Mouse (Mus musculus) lung, embryonic 16.5 days (tissue): Measurements from ENCODE around the gene Cfap54. TPM values are rescaled to one million over a fixed set of nuclear protein-coding genes. Genes with fewer than 3 reads are reported as not detected.

Experiments
- ATAC-seq: fragments of 200-750 bp; cut with Nextera tagmentation; 2 replicates; pipeline ENCODE4 v1.8.0; 2017; ENCODE audit warnings: low read depth, mild to moderate bottlenecking, moderate library complexity
- H3K27ac ChIP-seq: fragments of 300-500 bp; sonication (generic); 2 replicates; pipeline ENCODE4 v1.5.1; 2014; ENCODE audit warnings: mild to moderate bottlenecking, control low read depth, low read length
- H3K27me3 ChIP-seq: fragments of 300-500 bp; sonication (generic); 2 replicates; pipeline ENCODE4 v1.6.1; 2014; ENCODE audit warnings: low read depth, low read length, mixed read lengths; ENCODE audit not compliant: control insufficient read depth, insufficient read depth
- H3K36me3 ChIP-seq: fragments of 300-500 bp; sonication (generic); 2 replicates; pipeline ENCODE4 v1.6.1; 2014; ENCODE audit warnings: low read length; ENCODE audit not compliant: control insufficient read depth, insufficient read depth
- H3K4me1 ChIP-seq: fragments of 300-500 bp; sonication (generic); replicated peaks from 2 replicates; pipeline ENCODE4 v1.6.1; 2014; ENCODE audit warnings: low read length, mixed read lengths; ENCODE audit not compliant: control insufficient read depth, insufficient read depth
- H3K4me2 ChIP-seq: fragments of 300-500 bp; sonication (generic); 2 replicates; pipeline ENCODE4 v1.6.1; 2014; ENCODE audit warnings: low read depth, low read length, control low read depth
- H3K4me3 ChIP-seq: fragments of 300-500 bp; sonication (generic); 2 replicates; pipeline ENCODE4 v1.5.1; 2014; ENCODE audit warnings: mild to moderate bottlenecking, low read length, control low read depth
- H3K9ac ChIP-seq: fragments of 300-500 bp; sonication (generic); 2 replicates; pipeline ENCODE4 v1.6.1; 2014; ENCODE audit warnings: low read length, control low read depth
- H3K9me3 ChIP-seq: fragments of 300-500 bp; sonication (generic); 2 replicates; pipeline ENCODE4 v1.6.1; 2016; ENCODE audit warnings: low read length; ENCODE audit not compliant: control insufficient read depth
- WGBS: fragments of 180-500 bp; shearing (Covaris S2); extraction: QIAGEN DNeasy Blood & Tissue Kit; methylation state at CpG from one replicate; pipeline ENCODE4 v1.1.7; 2014; 5-methylcytosine and 5-hydroxymethylcytosine counted together
- polyA plus RNA-seq: library from polyadenylated mRNA; unstranded; fragments of >200 nt; fragmentation: Nextera tagmentation; extraction: Ambion mirVana; gene quantifications from 2 replicates; pipeline ENCODE4 v1.2.1, GENCODE M21; 2015

Cfap54 gene
- polyA plus RNA-seq, 1 experiment from 2014 or later = 2.0 TPM

GRCm38 (mm10) chr10:93087504-93087903 lies 6.1 kb upstream of the Cfap54 start:
- Histone ChIP-seq H3K4me3 (no peak overlapping the region), H3K4me1 (0 out of 2 replicates have a peak, but pooled peaks cover 3% of the 10 kb centered on the region), H3K36me3 (no peaks in the 10 kb centered on the region), H3K4me2 (no peak overlapping the region), H3K27ac (no peak overlapping the region), H3K27me3 (no peaks in the 10 kb centered on the region), H3K9ac (no peak overlapping the region), H3K9me3 (no peaks in the 10 kb centered on the region)
- no peak for ATAC-seq
- 71% methylated on average over 7 of the region's 7 CpGs for WGBS

DNA sequence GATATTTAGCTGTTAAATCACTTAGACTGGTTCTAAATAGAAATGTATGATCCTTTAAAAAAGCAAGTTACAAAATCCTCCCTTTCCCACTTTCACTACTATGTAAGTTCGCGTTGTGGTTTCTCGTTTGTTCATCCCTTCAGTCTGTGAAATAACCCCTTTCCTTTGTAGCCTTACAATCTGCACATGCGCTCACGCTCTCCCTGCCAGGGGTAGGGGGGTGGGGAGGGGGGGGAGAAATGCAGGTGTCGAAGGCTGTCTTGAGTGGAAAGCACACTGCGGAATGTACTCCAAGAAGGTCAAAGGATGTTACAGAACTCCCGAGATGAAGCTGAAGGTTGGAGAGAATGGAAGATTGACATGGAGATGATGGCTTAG lies 2.5 kb upstream of the Cfap54 start:
- no peaks in the 10 kb centered on the region for H3K27me3 ChIP-seq
- H3K36me3 ChIP-seq = no peaks in the 10 kb centered on the region
- H3K9ac ChIP-seq = no peak overlapping the region
- H3K9me3 ChIP-seq = no peaks in the 10 kb centered on the region
- H3K4me3 ChIP-seq = no peak overlapping the region
- no peak overlapping the region for H3K4me2 ChIP-seq
- no peak for ATAC-seq
- H3K4me1 ChIP-seq = peaks cover 7% of the 10 kb centered on the region; the same call in 1 of the 2 replicates
- WGBS = 51% methylated on average over 8 of the region's 8 CpGs
- H3K27ac ChIP-seq = no peak overlapping the region

DNA sequence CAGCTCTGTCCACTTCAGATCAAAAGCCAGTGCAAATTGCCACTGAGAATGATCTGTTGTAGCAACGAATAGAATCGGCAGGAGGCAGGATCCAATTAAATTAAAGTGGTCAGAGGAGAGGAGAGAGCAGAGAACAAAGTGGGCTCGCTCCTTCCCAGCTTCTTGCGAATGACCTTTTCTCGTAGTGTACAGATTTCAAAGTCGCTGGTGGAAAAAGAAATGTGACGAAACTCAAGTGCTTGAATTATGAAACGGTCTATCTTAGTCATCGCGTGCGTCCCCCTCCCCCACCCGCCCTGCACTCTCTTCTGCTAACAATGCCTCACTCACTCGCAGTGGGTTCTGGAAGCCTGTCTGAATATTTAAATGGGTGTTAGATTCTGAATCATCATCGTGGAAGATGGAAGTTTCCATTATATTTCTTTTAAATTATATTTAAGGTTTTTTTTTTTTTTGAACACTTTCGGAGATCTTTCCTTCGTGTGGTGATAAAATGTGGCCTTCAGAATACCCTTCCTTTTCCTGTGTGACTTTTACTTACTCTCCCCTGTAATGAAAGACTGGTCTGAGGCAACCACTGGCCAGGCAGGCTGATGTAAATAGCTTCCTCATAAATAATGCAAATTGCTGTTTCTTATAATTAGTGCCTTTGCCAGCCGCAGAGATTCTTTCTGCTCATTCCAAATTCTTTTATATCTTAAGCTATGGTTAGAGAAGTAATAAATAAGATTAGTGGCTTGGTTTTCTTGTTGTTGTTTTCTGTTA lies 2.0 kb upstream of the Cfap54 start:
- Histone ChIP-seq H3K27me3 (no peaks in the 10 kb centered on the region), H3K27ac (no peak overlapping the region), H3K4me3 (peak overlapping the region; percentile 23), H3K9ac (no peak overlapping the region), H3K9me3 (no peaks in the 10 kb centered on the region), H3K4me1 (peaks cover 7% of the 10 kb centered on the region; the same call in 1 of the 2 replicates), H3K36me3 (no peaks in the 10 kb centered on the region), H3K4me2 (peak overlapping the region; percentile 49)
- no peak for ATAC-seq
- 12% methylated on average over 17 of the region's 17 CpGs for WGBS

- ATAC-seq = no peak
- no peaks in the 10 kb centered on the region for H3K9me3 ChIP-seq
- H3K4me1 ChIP-seq = peaks cover 7% of the 10 kb centered on the region; the same call in 1 of the 2 replicates
- H3K4me3 ChIP-seq = no peak overlapping the region
- H3K36me3 ChIP-seq = no peaks in the 10 kb centered on the region
- H3K4me2 ChIP-seq = no peak overlapping the region
- 79% methylated on average over 3 of the region's 3 CpGs for WGBS
- no peak overlapping the region for H3K27ac ChIP-seq
- H3K9ac ChIP-seq = no peak overlapping the region
- no peaks in the 10 kb centered on the region for H3K27me3 ChIP-seq
Observed at GRCm38 (mm10) chr10:93079486-93079885, 1.9 kb downstream of the Cfap54 start.

DNA sequence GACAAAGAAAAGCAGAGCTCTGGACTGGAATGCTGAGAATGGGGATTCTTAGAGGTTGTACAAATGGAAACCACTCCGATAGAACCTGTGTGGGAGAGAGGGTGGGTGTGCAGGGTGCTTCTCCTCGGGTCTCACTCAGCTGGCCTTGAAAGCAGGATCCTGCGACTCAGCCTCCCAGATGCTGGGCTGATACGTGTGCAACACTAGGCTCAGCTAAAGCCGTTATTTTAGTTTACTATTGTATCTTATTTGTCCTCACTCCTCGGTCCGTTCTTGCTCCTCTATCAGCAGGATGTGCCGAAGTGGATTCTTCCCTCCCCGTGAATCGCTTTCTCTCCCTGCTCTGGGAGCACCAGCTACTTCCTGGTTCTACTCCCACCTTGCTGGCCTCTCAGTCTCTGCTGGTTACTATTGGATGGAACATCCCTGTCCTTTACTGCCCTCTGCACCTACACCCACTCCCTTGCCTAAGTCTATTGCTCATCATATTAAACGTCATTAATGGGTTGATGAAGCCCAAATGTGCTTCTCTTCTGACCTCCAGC lies 3.4 kb downstream of the Cfap54 start:
- 68% methylated on average over 11 of the region's 11 CpGs for WGBS
- H3K4me3 ChIP-seq = no peak overlapping the region

GRCm38 (mm10) chr10:93076376-93076775 lies 5.0 kb downstream of the Cfap54 start:
- no peaks in the 10 kb centered on the region for H3K9me3 ChIP-seq
- H3K27ac ChIP-seq = no peak overlapping the region
- H3K36me3 ChIP-seq = no peaks in the 10 kb centered on the region
- H3K4me3 ChIP-seq = no peak overlapping the region
- H3K4me2 ChIP-seq = no peak overlapping the region
- 80% methylated on average over 9 of the region's 9 CpGs for WGBS
- peaks cover 4% of the 10 kb centered on the region; the same call in 1 of the 2 replicates for H3K4me1 ChIP-seq
- no peaks in the 10 kb centered on the region for H3K27me3 ChIP-seq
- no peak overlapping the region for H3K9ac ChIP-seq
- no peak for ATAC-seq

More for the DNA sequence above, 3.4 kb downstream of the Cfap54 start:
- Histone ChIP-seq H3K27ac (no peak overlapping the region), H3K27me3 (no peaks in the 10 kb centered on the region), H3K9ac (no peak overlapping the region), H3K4me1 (peaks cover 4% of the 10 kb centered on the region; the same call in 1 of the 2 replicates), H3K36me3 (no peaks in the 10 kb centered on the region), H3K9me3 (no peaks in the 10 kb centered on the region), H3K4me2 (no peak overlapping the region)
- no peak for ATAC-seq

GRCm38 (mm10) chr10:93075856-93076255 lies 5.6 kb downstream of the Cfap54 start:
- Histone ChIP-seq H3K4me1 (no peaks in the 10 kb centered on the region), H3K36me3 (no peaks in the 10 kb centered on the region), H3K9me3 (no peaks in the 10 kb centered on the region), H3K27ac (no peak overlapping the region), H3K4me2 (no peak overlapping the region), H3K27me3 (no peaks in the 10 kb centered on the region), H3K9ac (no peak overlapping the region), H3K4me3 (no peak overlapping the region)
- no peak for ATAC-seq
- WGBS = 79% methylated on average over 8 of the region's 8 CpGs

GRCm38 (mm10) chr10:93072769-93073168 lies 8.6 kb downstream of the Cfap54 start:
- no peak for ATAC-seq
- H3K4me3 ChIP-seq = no peak overlapping the region
- H3K9ac ChIP-seq = no peak overlapping the region
- no peaks in the 10 kb centered on the region for H3K4me1 ChIP-seq
- H3K36me3 ChIP-seq = no peaks in the 10 kb centered on the region
- H3K9me3 ChIP-seq = no peaks in the 10 kb centered on the region
- 64% methylated on average over 2 of the region's 2 CpGs for WGBS
- H3K4me2 ChIP-seq = no peak overlapping the region
- H3K27me3 ChIP-seq = no peaks in the 10 kb centered on the region
- no peak overlapping the region for H3K27ac ChIP-seq

DNA sequence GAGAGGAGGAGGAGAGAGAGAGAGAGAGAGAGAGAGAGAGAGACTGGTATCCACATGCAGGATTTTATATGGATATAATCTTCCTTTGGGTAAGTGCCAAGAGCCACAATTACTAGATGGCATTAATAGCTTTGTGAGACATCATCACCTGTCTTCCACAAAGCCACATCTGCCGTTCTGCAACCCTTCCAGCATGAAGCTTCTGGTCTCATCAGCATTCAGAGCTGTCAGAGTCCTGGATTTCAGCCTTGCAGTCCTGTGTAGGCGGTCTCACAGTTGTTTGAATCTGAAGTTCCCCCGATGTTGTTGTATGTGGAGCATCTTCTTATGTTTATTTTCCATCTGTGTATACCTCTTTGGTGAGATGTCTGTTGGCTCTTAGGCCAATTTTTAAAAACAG lies 9.7 kb downstream of the Cfap54 start:
- WGBS = 68% methylated on average over 3 of the region's 3 CpGs
- ATAC-seq = no peak

More for the DNA sequence above, 9.7 kb downstream of the Cfap54 start:
- H3K9ac ChIP-seq = no peak overlapping the region
- H3K27ac ChIP-seq = no peak overlapping the region
- no peaks in the 10 kb centered on the region for H3K27me3 ChIP-seq
- H3K36me3 ChIP-seq = no peaks in the 10 kb centered on the region
- H3K4me3 ChIP-seq = no peak overlapping the region
- no peak overlapping the region for H3K4me2 ChIP-seq
- no peaks in the 10 kb centered on the region for H3K9me3 ChIP-seq
- H3K4me1 ChIP-seq = no peaks in the 10 kb centered on the region
